Mouse (Mus musculus) hindbrain, embryonic 11.5 days (tissue): ENCODE measurements at regions not wholly inside any gene's neighbourhood (a gene's known extent, or its start where the extent isn't known, plus 50 kb on each side); places are given as distances from the start of the nearest gene placed in this dataset.
A peak's percentile ranks its signal among the peaks of the same experiment; 100 is the strongest.

Experiments
- ATAC-seq: fragments of 200-750 bp; cut with Nextera tagmentation; 2 replicates; pipeline ENCODE4 v1.8.0; 2017; ENCODE audit warnings: mild to moderate bottlenecking, moderate TSS enrichment, moderate library complexity; ENCODE audit not compliant: low FRiP score
- DNase-seq: peaks from one replicate; pipeline ENCODE4 v3.0.0-alpha.2; 2015; ENCODE audit warnings: low spot score
- H3K27ac ChIP-seq: fragments of 300-500 bp; sonication (generic); 2 replicates; pipeline ENCODE4 v1.5.1; 2014; ENCODE audit warnings: mild to moderate bottlenecking, low read depth, low read length
- H3K27me3 ChIP-seq: fragments of 300-500 bp; sonication (generic); 2 replicates; pipeline ENCODE4 v1.6.1; 2014; ENCODE audit warnings: mild to moderate bottlenecking, low read length, moderate library complexity, mixed read lengths; ENCODE audit not compliant: control insufficient read depth, insufficient read depth
- H3K36me3 ChIP-seq: fragments of 300-500 bp; sonication (generic); 2 replicates; pipeline ENCODE4 v1.6.1; 2014; ENCODE audit warnings: mild to moderate bottlenecking, low read length, moderate library complexity, mixed read lengths; ENCODE audit not compliant: control insufficient read depth, insufficient read depth
- H3K4me1 ChIP-seq: fragments of 300-500 bp; sonication (generic); replicated peaks from 2 replicates; pipeline ENCODE4 v1.6.1; 2014; ENCODE audit warnings: low read length, mixed read lengths; ENCODE audit not compliant: control insufficient read depth, insufficient read depth
- H3K4me2 ChIP-seq: fragments of 300-500 bp; sonication (generic); replicated peaks from 2 replicates; pipeline ENCODE4 v1.6.1; 2014; ENCODE audit warnings: mild to moderate bottlenecking, low read depth, low read length
- H3K4me3 ChIP-seq: fragments of 300-500 bp; sonication (generic); 2 replicates; pipeline ENCODE4 v1.5.1; 2014; ENCODE audit warnings: low read depth, low read length
- H3K9ac ChIP-seq: fragments of 300-500 bp; sonication (generic); 2 replicates; pipeline ENCODE4 v1.6.1; 2014; ENCODE audit warnings: low read depth, low read length
- H3K9me3 ChIP-seq: fragments of 300-500 bp; sonication (generic); 2 replicates; pipeline ENCODE4 v1.6.1; 2016; ENCODE audit warnings: low read length; ENCODE audit not compliant: control insufficient read depth
- WGBS: fragments of 180-500 bp; shearing (Covaris S2); extraction: QIAGEN DNeasy Blood & Tissue Kit; methylation state at CpG from one replicate; pipeline ENCODE4 v1.1.7; 2014; 5-methylcytosine and 5-hydroxymethylcytosine counted together

DNA sequence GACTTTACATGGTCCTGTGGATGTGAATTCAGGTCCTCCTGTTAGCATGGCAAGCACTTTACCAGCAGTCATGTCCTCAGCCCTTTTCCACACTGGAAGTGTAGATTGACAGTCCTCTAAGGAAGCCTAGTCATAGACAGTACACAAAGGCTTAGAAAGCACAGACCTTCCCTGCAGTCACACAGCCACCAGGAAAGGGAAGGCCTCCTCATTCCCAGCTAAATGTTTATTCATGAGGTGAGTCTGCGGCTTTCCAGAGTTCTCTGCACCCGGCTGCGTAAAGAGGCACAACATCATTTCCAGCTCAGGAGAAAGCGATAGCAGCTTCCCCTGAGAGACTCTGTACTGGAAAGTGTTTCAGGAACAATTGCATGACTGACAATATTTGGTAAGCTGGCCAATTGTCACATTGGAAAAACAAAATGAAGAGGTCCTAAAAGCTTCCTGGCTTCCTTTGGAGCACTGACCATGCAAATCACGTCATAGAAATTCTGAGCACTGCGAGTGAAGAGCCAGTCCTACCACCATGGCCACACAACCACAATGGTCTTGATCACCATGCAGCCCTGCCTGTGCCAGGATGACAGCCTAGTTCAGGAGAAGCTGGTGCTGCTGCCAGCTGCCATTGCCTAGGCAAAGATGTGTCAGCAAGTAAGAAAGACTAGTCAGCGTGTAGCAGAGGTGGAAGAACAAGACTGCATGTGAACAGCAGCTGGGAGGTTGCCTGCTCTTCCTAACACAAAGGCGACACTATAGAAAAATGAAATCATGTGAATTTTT is 252.2 kb upstream of the Tbl1xr1 start:
- WGBS, result 46% methylated on average over 8 of the region's 8 CpGs
- H3K4me2 ChIP-seq, result no peak overlapping the region
- ATAC-seq (peak; percentile 56), DNase-seq (peak; percentile 14)
- no peaks in the 10 kb centered on the region for H3K27me3 ChIP-seq
- no peak overlapping the region for H3K4me3 ChIP-seq
- no peaks in the 10 kb centered on the region for H3K36me3 ChIP-seq
- no peaks in the 10 kb centered on the region for H3K4me1 ChIP-seq
- no peaks in the 10 kb centered on the region for H3K9me3 ChIP-seq
- no peak overlapping the region for H3K9ac ChIP-seq
- no peak overlapping the region for H3K27ac ChIP-seq

DNA sequence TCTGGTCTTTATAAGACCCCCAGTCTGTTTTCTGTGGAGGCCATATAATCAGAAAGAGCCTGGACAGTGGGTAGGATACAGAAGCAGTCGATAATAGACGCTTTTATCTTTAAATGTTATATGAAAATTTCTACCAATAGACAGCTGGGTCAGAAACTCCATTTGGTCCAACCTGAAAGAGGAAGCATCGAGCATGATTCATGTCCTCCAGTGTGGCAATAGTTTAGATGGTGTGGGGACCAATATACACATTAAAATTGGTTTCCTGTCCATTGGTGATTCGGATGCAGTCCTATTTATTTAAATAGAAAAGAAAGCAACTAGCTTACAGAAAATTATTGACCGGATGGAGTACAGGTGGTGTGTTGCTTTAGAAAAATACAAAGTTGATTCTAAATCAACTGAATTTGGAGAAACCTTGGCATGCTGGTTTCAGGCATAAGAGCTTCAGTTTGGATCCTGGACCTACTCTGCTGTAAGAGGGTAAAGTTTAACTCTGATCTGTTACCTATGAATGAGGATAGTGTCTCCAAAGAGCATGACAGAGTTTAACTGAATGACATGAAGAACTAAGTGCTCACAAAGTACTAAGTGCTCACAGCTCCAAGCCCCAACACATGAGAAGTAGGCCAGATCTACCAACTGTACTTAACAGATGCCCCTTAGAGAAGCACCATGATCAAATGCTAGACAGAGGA is 251.4 kb upstream of the Tbl1xr1 start:
- ATAC-seq (no peak), DNase-seq (no peak)
- no peak overlapping the region for H3K9ac ChIP-seq
- no peak overlapping the region for H3K4me2 ChIP-seq
- no peaks in the 10 kb centered on the region for H3K27me3 ChIP-seq
- 86% methylated on average over 5 of the region's 5 CpGs for WGBS
- no peak overlapping the region for H3K27ac ChIP-seq
- no peaks in the 10 kb centered on the region for H3K36me3 ChIP-seq
- H3K9me3 ChIP-seq, result no peaks in the 10 kb centered on the region
- no peaks in the 10 kb centered on the region for H3K4me1 ChIP-seq
- H3K4me3 ChIP-seq, result no peak overlapping the region

DNA sequence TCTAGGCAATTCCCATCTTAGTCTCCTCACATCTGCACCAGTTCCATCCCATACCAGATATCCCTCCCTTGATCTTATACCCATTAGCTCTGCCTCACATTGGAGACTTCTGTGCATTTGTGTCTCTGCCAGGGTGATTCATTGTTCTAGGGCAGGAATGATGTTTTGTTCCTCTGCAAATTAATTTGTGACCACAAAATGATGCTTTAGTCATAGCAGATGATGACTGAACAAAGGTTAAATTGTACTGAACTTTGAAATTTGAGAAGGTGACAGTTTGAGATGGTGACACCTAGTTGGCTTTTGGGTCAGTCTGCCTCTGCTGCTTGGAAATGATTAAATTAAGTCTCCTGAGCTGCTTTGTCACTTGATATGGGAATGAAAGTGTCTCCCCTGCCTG is 248.8 kb upstream of the Tbl1xr1 start:
- Histone ChIP-seq H3K4me2 (no peak overlapping the region), H3K36me3 (no peaks in the 10 kb centered on the region), H3K27ac (no peak overlapping the region), H3K9me3 (no peaks in the 10 kb centered on the region), H3K4me3 (no peak overlapping the region), H3K9ac (no peak overlapping the region), H3K4me1 (no peaks in the 10 kb centered on the region), H3K27me3 (no peaks in the 10 kb centered on the region)
- ATAC-seq, result no peak
- DNase-seq, result no peak

DNA sequence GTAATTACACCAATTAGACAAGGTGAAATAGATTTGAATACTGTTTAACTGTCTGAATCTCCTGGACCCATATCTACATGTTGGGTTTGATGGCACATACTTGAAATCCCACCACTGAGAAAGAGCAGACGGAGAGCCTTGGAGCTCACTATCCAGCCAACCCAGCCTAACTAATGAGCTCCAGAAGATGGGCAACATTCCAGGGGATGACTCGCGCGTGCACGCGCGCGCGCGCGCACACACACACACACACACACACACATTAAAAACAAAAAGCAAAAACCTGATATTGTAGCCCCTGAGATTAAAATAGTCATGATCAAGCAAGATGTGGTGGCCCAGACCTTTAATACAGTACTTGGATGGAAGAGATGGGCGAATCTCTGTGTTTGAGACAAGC is 243.3 kb upstream of the Tbl1xr1 start:
- H3K4me3 ChIP-seq, result no peak overlapping the region
- no peak overlapping the region for H3K4me2 ChIP-seq
- DNase-seq (no peak), ATAC-seq (no peak)
- no peaks in the 10 kb centered on the region for H3K36me3 ChIP-seq
- H3K9ac ChIP-seq, result no peak overlapping the region
- H3K9me3 ChIP-seq, result no peaks in the 10 kb centered on the region
- H3K27ac ChIP-seq, result no peak overlapping the region
- H3K4me1 ChIP-seq, result no peaks in the 10 kb centered on the region
- 97% methylated on average over 12 of the region's 12 CpGs for WGBS
- no peaks in the 10 kb centered on the region for H3K27me3 ChIP-seq

DNA sequence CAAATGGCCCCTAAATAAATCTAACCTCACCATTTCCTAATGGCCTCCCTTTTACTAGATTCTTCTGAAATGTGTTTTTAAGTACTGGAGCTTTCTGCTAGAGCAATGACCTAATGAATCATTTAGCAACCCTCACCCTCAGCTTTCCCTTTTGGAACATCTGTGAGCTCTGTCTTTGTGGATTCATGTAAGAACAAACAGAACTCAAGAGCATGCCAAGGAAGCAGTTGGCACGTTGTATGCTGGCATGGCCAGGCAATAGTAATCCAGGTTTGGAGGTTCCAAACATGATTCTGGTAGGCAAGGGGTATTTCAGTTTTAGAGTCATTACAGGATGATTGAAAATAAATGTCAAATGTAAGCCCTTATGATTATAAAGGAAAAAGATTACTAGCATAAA is 240.9 kb upstream of the Tbl1xr1 start:
- 88% methylated on average over 1 of the region's 1 CpGs for WGBS
- Histone ChIP-seq H3K27me3 (no peaks in the 10 kb centered on the region), H3K27ac (no peak overlapping the region), H3K36me3 (no peaks in the 10 kb centered on the region), H3K4me2 (no peak overlapping the region), H3K9me3 (no peaks in the 10 kb centered on the region), H3K9ac (no peak overlapping the region), H3K4me1 (no peaks in the 10 kb centered on the region), H3K4me3 (no peak overlapping the region)
- no peak for DNase-seq
- ATAC-seq, result no peak

DNA sequence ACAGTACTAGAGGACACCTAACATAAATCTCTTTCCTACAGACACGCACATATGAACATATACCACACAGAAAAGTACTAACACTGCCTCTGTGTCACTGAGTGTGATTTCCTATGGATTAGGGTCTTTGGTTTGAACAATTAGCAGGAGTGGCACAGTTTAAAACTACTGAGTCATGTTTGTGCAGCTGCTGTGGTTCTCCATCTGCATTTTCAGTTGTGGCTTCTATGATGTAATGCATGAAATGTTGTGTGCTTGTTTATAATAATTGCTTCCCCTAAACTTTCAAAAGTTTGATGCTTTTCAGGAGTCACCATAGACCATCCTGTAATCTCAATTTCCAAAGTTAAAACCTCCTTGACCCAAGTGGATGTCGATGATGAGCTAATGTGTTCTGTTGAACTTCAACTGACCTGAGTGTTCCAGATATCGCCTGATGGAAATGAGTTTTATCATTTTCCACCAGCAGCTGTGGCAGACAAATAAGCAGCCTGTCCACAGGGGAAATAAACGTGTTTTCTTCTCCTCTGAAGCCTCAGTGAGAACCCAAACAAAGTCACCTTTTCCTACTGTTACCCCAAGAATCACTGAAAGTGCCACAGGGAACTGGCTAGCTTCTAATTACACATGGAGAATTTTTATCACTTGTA is 239.0 kb upstream of the Tbl1xr1 start:
- Histone ChIP-seq H3K9me3 (no peaks in the 10 kb centered on the region), H3K4me2 (no peak overlapping the region), H3K4me3 (no peak overlapping the region), H3K27ac (no peak overlapping the region), H3K9ac (no peak overlapping the region), H3K36me3 (no peaks in the 10 kb centered on the region), H3K27me3 (no peaks in the 10 kb centered on the region), H3K4me1 (no peaks in the 10 kb centered on the region; the same call in 1 of the 2 replicates)
- ATAC-seq (no peak), DNase-seq (no peak)
- 80% methylated on average over 4 of the region's 4 CpGs for WGBS

DNA sequence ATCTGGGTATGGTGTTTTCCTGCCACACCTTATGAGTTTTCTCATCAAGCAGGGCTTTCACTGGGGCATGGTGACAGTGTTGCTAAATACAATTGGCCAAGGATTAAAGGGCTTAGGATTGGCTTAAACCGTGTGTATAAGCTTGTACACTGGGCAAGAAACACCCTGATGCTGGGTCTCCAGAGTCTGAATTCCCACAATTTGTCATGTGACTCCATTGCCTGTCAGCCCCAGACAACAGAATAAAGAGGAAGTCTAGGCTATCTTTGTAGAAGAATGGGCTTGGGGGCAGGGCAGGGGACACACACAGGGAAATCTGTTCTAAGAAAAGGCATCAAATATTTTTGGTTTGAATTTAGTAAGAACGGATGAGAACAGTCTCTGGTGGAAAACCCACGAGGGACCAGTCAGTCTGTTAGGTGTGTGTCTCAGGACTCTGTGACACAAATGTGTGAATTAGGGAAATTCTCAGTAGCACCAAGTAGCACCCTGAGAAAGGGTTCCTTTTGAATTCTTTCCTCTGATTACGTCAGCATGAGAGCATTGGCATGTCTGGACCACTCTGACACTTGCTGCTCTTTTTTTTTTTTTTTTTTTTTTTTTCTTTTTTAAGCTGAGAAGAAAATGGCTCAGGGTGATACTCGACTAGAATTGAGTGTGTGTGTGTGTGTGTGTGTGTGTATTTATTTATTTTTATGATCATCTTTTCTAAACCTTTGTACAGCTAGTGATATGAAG is 235.5 kb upstream of the Tbl1xr1 start:
- Histone ChIP-seq H3K4me3 (no peak overlapping the region), H3K9me3 (no peaks in the 10 kb centered on the region), H3K9ac (no peak overlapping the region), H3K27me3 (no peaks in the 10 kb centered on the region), H3K27ac (no peak overlapping the region), H3K4me1 (no peaks in the 10 kb centered on the region; the same call in 1 of the 2 replicates), H3K36me3 (no peaks in the 10 kb centered on the region), H3K4me2 (no peak overlapping the region)
- 28% methylated on average over 5 of the region's 5 CpGs for WGBS
- DNase-seq (peak; percentile 13), ATAC-seq (peak; percentile 48)

DNA sequence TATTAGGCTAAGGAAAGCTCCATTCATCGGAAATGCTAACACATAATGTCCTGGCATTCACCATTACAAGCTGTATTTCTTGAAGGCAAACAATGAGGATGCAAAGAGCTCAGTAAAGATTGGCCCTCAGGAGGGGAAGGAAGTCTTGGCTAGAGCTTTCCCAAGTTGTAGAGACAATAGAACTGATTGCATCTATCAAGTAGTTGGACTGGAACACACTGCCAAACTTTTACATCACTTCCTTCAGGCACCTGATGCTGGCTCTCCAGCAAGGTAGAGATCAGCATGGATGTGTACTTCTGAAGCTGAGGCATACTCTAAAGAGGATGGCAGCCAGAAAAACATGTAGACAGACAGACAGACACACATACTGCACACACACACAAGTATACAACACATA is 234.9 kb upstream of the Tbl1xr1 start:
- no peaks in the 10 kb centered on the region for H3K9me3 ChIP-seq
- 48% methylated on average over 1 of the region's 1 CpGs for WGBS
- H3K4me3 ChIP-seq, result no peak overlapping the region
- H3K4me1 ChIP-seq, result no peaks in the 10 kb centered on the region; the same call in 1 of the 2 replicates
- H3K27me3 ChIP-seq, result no peaks in the 10 kb centered on the region
- no peak overlapping the region for H3K4me2 ChIP-seq
- DNase-seq (no peak), ATAC-seq (no peak)
- no peak overlapping the region for H3K9ac ChIP-seq
- H3K36me3 ChIP-seq, result no peaks in the 10 kb centered on the region
- no peak overlapping the region for H3K27ac ChIP-seq
